Mouse (Mus musculus) MEL (cell line): ENCODE data around the gene Med8. TPM values are rescaled to one million over a fixed set of nuclear protein-coding genes. Genes with fewer than 3 reads are reported as not detected.

Experiments used
- DNase-seq: peaks from one replicate; pipeline ENCODE4 v3.0.0; 2011; ENCODE audit warnings: low read depth, low spot score
- H3K27ac ChIP-seq: 2 replicates; pipeline ENCODE4 v1.5.1; 2012; ENCODE audit warnings: low read depth, mild to moderate bottlenecking, control low read depth, low read length, moderate library complexity; ENCODE audit not compliant: control insufficient read depth
- H3K27me3 ChIP-seq, 2 experiments: fragments of 150-350 bp in 1 of 2; sonication (generic) in 1 of 2; 2 replicates each; pipeline ENCODE4 v1.6.1; 2012; ENCODE audit warnings: low read length in 2 of 2, mild to moderate bottlenecking in 2 of 2, improper control_type of control experiment in 1 of 2, moderate library complexity in 1 of 2; ENCODE audit not compliant: insufficient read depth in 2 of 2, control insufficient read depth in 1 of 2
- H3K36me3 ChIP-seq, 2 experiments: 2 replicates each; pipeline ENCODE4 v1.6.1; 2012 to 2014; ENCODE audit warnings: low read length in 2 of 2, improper control_type of control experiment in 1 of 2, inconsistent platforms in 1 of 2, mild to moderate bottlenecking in 1 of 2; ENCODE audit not compliant: insufficient read depth in 2 of 2, control insufficient read depth in 1 of 2
- H3K4me1 ChIP-seq, 2 experiments: fragments of 150-350 bp in 1 of 2; sonication (generic) in 1 of 2; 2 replicates each; pipeline ENCODE4 v1.6.1; 2012; ENCODE audit warnings: low read length in 2 of 2, improper control_type of control experiment in 1 of 2, mild to moderate bottlenecking in 1 of 2; ENCODE audit not compliant: insufficient read depth in 2 of 2, control insufficient read depth in 1 of 2
- H3K4me3 ChIP-seq, 2 experiments: fragments of 150-350 bp in 1 of 2; sonication (generic) in 1 of 2; 2 replicates each; pipeline ENCODE4 v1.5.1; 2012; ENCODE audit warnings: low read depth in 2 of 2, low read length in 2 of 2, mild to moderate bottlenecking in 2 of 2, moderate library complexity in 2 of 2, control low read depth in 1 of 2, improper control_type of control experiment in 1 of 2; ENCODE audit not compliant: control insufficient read depth in 1 of 2, insufficient read depth in 1 of 2
- H3K79me2 ChIP-seq: 2 replicates; pipeline ENCODE4 v1.6.1; 2012; ENCODE audit warnings: mild to moderate bottlenecking, low read length, moderate library complexity; ENCODE audit not compliant: control insufficient read depth, poor library complexity, insufficient read depth
- H3K9ac ChIP-seq: 2 replicates; pipeline ENCODE4 v1.6.1; 2012; ENCODE audit warnings: low read depth, mild to moderate bottlenecking, control low read depth, low read length, moderate library complexity; ENCODE audit not compliant: control insufficient read depth, poor library complexity, severe bottlenecking
- H3K9me3 ChIP-seq: fragments of 150-350 bp; sonication (generic); replicated peaks from 2 replicates; pipeline ENCODE4 v1.6.1; 2012; ENCODE audit warnings: mild to moderate bottlenecking, low read length, improper control_type of control experiment, moderate library complexity; ENCODE audit not compliant: insufficient read depth
- BHLHE40 ChIP-seq: IDR thresholded peaks from 2 replicates; pipeline ENCODE4 v1.6.1; 2012; ENCODE audit warnings: low read depth, mild to moderate bottlenecking, inconsistent platforms, low read length, improper control_type of control experiment, borderline replicate concordance
- CHD1 ChIP-seq: IDR thresholded peaks from 2 replicates; pipeline ENCODE4 v1.6.1; 2012; ENCODE audit warnings: low read depth, mild to moderate bottlenecking, inconsistent platforms, low read length, improper control_type of control experiment
- CHD2 ChIP-seq: IDR thresholded peaks from 2 replicates; pipeline ENCODE4 v1.6.1; 2011; ENCODE audit warnings: low read length, improper control_type of control experiment
- CTCF ChIP-seq, 3 experiments: IDR thresholded peaks in 2 of 3; conservative IDR thresholded peaks in 1 of 3; 2 replicates each; pipeline ENCODE4 v1.5.1; 2011 to 2012; ENCODE audit warnings: low read length in 3 of 3, low read depth in 2 of 3, mild to moderate bottlenecking in 2 of 3, improper control_type of control experiment in 1 of 3, inconsistent platforms in 1 of 3, mixed read lengths in 1 of 3, moderate library complexity in 1 of 3; ENCODE audit not compliant: control insufficient read depth in 1 of 3, insufficient read depth in 1 of 3, poor library complexity in 1 of 3, severe bottlenecking in 1 of 3
- E2F4 ChIP-seq: IDR thresholded peaks from 2 replicates; pipeline ENCODE4 v1.6.1; 2011; ENCODE audit warnings: low read depth, low read length, improper control_type of control experiment, borderline replicate concordance
- ELF1 ChIP-seq: IDR thresholded peaks from 2 replicates; pipeline ENCODE4 v1.6.1; 2014; ENCODE audit warnings: low read depth, mild to moderate bottlenecking, inconsistent platforms, low read length, improper control_type of control experiment, moderate library complexity
- EP300 ChIP-seq, 2 experiments: IDR thresholded peaks; 2 replicates each; pipeline ENCODE4 v1.6.1; 2011; ENCODE audit warnings: improper control_type of control experiment in 2 of 2, low read length in 2 of 2, low read depth in 1 of 2, mild to moderate bottlenecking in 1 of 2
- ETS1 ChIP-seq: IDR thresholded peaks from 2 replicates; pipeline ENCODE4 v1.6.1; 2012; ENCODE audit warnings: low read depth, mild to moderate bottlenecking, inconsistent platforms, low read length, improper control_type of control experiment, moderate library complexity
- GABPA ChIP-seq: IDR thresholded peaks from 2 replicates; pipeline ENCODE4 v1.6.1; 2012; ENCODE audit warnings: low read depth, mild to moderate bottlenecking, inconsistent platforms, low read length, improper control_type of control experiment, moderate library complexity
- GATA1 ChIP-seq: IDR thresholded peaks from 2 replicates; pipeline ENCODE4 v1.6.1; 2011; ENCODE audit warnings: low read depth, low read length, improper control_type of control experiment
- HCFC1 ChIP-seq: IDR thresholded peaks from 2 replicates; pipeline ENCODE4 v1.6.1; 2012; ENCODE audit warnings: low read depth, mild to moderate bottlenecking, inconsistent platforms, low read length, improper control_type of control experiment, moderate library complexity
- JUND ChIP-seq: IDR thresholded peaks from 2 replicates; pipeline ENCODE4 v1.6.1; 2011; ENCODE audit warnings: low read depth, mild to moderate bottlenecking, improper control_type of control experiment, low read length
- KAT2A ChIP-seq: conservative IDR thresholded peaks from 2 replicates; pipeline ENCODE4 v1.6.1; 2012; ENCODE audit warnings: low read depth, low read length, improper control_type of control experiment, inconsistent platforms
- MAFK ChIP-seq: IDR thresholded peaks from 2 replicates; pipeline ENCODE4 v1.6.1; 2011; ENCODE audit warnings: low read depth, mild to moderate bottlenecking, low read length, improper control_type of control experiment, borderline replicate concordance
- MAX ChIP-seq: IDR thresholded peaks from 2 replicates; pipeline ENCODE4 v1.6.1; 2011; ENCODE audit warnings: low read length, improper control_type of control experiment
- MEF2A ChIP-seq: IDR thresholded peaks from 2 replicates; pipeline ENCODE4 v1.6.1; 2014; ENCODE audit warnings: low read depth, mild to moderate bottlenecking, inconsistent platforms, low read length, improper control_type of control experiment; ENCODE audit not compliant: poor library complexity, insufficient replicate concordance, severe bottlenecking; ENCODE audit errors: extremely low read depth
- MXI1 ChIP-seq: IDR thresholded peaks from 2 replicates; pipeline ENCODE4 v1.6.1; 2011; ENCODE audit warnings: mild to moderate bottlenecking, low read depth, low read length, improper control_type of control experiment
- MYB ChIP-seq: IDR thresholded peaks from 2 replicates; pipeline ENCODE4 v1.6.1; 2011; ENCODE audit warnings: mild to moderate bottlenecking, low read depth, low read length, improper control_type of control experiment
- MYC ChIP-seq: IDR thresholded peaks from 2 replicates; pipeline ENCODE4 v1.6.1; 2011; ENCODE audit warnings: low read depth, mild to moderate bottlenecking, low read length, improper control_type of control experiment, moderate library complexity
- NELFE ChIP-seq: IDR thresholded peaks from 2 replicates; pipeline ENCODE4 v1.6.1; 2011; ENCODE audit warnings: low read depth, low read length, improper control_type of control experiment
- NRF1 ChIP-seq: IDR thresholded peaks from 2 replicates; pipeline ENCODE4 v1.6.1; 2014; ENCODE audit warnings: low read depth, mild to moderate bottlenecking, inconsistent platforms, low read length, improper control_type of control experiment, moderate library complexity; ENCODE audit not compliant: poor library complexity, insufficient read depth, severe bottlenecking
- POLR2A ChIP-seq, 2 experiments: IDR thresholded peaks; 2 replicates each; pipeline ENCODE4 v1.6.1; 2011 to 2012; ENCODE audit warnings: low read length in 2 of 2, mild to moderate bottlenecking in 2 of 2, control low read depth in 1 of 2, improper control_type of control experiment in 1 of 2, low read depth in 1 of 2, moderate library complexity in 1 of 2; ENCODE audit not compliant: control insufficient read depth in 1 of 2, insufficient read depth in 1 of 2, poor library complexity in 1 of 2
- POLR2AphosphoS5 ChIP-seq: IDR thresholded peaks from 2 replicates; pipeline ENCODE4 v1.6.1; 2012; ENCODE audit warnings: low read depth, borderline replicate concordance, mild to moderate bottlenecking, inconsistent platforms, low read length, moderate library complexity, mixed read lengths
- RAD21 ChIP-seq: IDR thresholded peaks from 2 replicates; pipeline ENCODE4 v1.6.1; 2011; ENCODE audit warnings: mild to moderate bottlenecking, low read depth, low read length, improper control_type of control experiment
- RCOR1 ChIP-seq: IDR thresholded peaks from 2 replicates; pipeline ENCODE4 v1.6.1; 2012; ENCODE audit warnings: low read depth, mild to moderate bottlenecking, inconsistent platforms, low read length, improper control_type of control experiment
- SIN3A ChIP-seq: IDR thresholded peaks from 2 replicates; pipeline ENCODE4 v1.6.1; 2012; ENCODE audit warnings: low read length, improper control_type of control experiment, inconsistent platforms
- SMC3 ChIP-seq: IDR thresholded peaks from 2 replicates; pipeline ENCODE4 v1.6.1; 2011; ENCODE audit warnings: low read depth, low read length, improper control_type of control experiment
- TAL1 ChIP-seq: IDR thresholded peaks from 2 replicates; pipeline ENCODE4 v1.6.1; 2012; ENCODE audit warnings: mild to moderate bottlenecking, inconsistent platforms, low read length, moderate library complexity, mixed read lengths
- TBP ChIP-seq: IDR thresholded peaks from 2 replicates; pipeline ENCODE4 v1.8.0; 2011; ENCODE audit warnings: low read depth, low read length, improper control_type of control experiment
- TCF12 ChIP-seq: IDR thresholded peaks from 2 replicates; pipeline ENCODE4 v1.6.1; 2014; ENCODE audit warnings: low read depth, mild to moderate bottlenecking, inconsistent platforms, low read length, improper control_type of control experiment, moderate library complexity
- UBTF ChIP-seq: IDR thresholded peaks from 2 replicates; pipeline ENCODE4 v1.6.1; 2012; ENCODE audit warnings: low read depth, mild to moderate bottlenecking, inconsistent platforms, low read length, improper control_type of control experiment, moderate library complexity, borderline replicate concordance; ENCODE audit not compliant: insufficient read depth
- USF1 ChIP-seq: IDR thresholded peaks from 2 replicates; pipeline ENCODE4 v1.6.1; 2014; ENCODE audit warnings: low read depth, mild to moderate bottlenecking, inconsistent platforms, low read length, improper control_type of control experiment, moderate library complexity
- USF2 ChIP-seq, 2 experiments: IDR thresholded peaks; 2 replicates each; pipeline ENCODE4 v1.6.1; 2011 to 2012; ENCODE audit warnings: improper control_type of control experiment in 2 of 2, low read length in 2 of 2, borderline replicate concordance in 1 of 2, inconsistent platforms in 1 of 2, low read depth in 1 of 2, mild to moderate bottlenecking in 1 of 2; ENCODE audit not compliant: insufficient read depth in 1 of 2
- ZC3H11A ChIP-seq: IDR thresholded peaks from 2 replicates; pipeline ENCODE4 v1.6.1; 2012; ENCODE audit warnings: low read depth, mild to moderate bottlenecking, inconsistent platforms, low read length, improper control_type of control experiment
- ZKSCAN1 ChIP-seq: IDR thresholded peaks from 2 replicates; pipeline ENCODE4 v1.6.1; 2012; ENCODE audit warnings: low read depth, mild to moderate bottlenecking, inconsistent platforms, low read length, improper control_type of control experiment, moderate library complexity
- ZMIZ1 ChIP-seq: IDR thresholded peaks from 2 replicates; pipeline ENCODE4 v1.6.1; 2012; ENCODE audit warnings: low read depth, mild to moderate bottlenecking, inconsistent platforms, low read length, improper control_type of control experiment, moderate library complexity
- polyA plus RNA-seq, 2 experiments: library from polyadenylated mRNA; stranded (reverse) in 1 of 2; unstranded in 1 of 2; fragments of >175 nt in 1 of 2; fragments of >200 nt in 1 of 2; gene quantifications; 2 replicates each; pipeline versions ENCODE4 v1.2.1 to v1.2.4; 2012; ENCODE audit warnings: low replicate concordance in 2 of 2, low read depth in 1 of 2; ENCODE audit not compliant: insufficient read length in 2 of 2, insufficient read depth in 1 of 2, missing spikeins in 1 of 2
- total RNA-seq: library from RNA; depleted of rRNA; stranded (reverse); fragments of 300-350 nt; gene quantifications from 2 replicates; pipeline ENCODE4 v1.2.3, GENCODE M21; 2012

The Med8 gene
- total and polyA plus RNA-seq, 3 experiments = 84.2 to 159 (median 134) TPM

DNA sequence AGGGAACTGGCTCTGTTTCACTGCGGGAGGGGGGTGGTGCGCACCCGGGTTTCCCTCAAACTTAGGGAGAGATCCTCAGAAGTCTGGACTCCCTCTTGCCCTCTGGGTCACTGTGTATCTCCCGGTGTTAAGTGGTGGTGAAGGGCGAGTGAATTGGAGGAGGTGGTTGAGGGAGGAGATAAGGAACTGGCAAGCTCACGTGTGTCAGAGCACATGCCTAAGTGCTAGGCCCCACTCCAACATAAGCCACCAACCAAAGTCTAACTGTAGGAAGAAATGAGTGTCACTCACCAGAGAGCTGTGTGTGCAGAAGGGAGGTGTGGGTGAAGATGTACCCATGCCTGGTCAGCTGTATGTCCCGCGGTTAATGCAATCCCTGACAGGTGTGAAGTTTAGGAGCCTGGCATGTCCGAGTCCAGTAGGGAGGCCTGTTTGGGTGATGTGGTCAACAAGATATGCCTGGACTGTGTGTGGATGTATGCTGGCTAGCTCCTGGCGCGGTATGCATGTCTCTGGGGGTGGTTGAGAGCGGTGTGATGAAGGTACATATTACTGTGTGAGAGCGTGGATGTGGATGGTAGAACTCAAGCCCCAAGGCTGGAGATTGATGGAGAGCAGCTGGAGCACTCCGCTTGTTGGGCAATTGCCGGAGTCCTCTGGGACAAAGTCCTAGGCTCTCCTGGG is 19.5 kb downstream of the Med8 start:
- Histone ChIP-seq H3K9ac (peak overlapping the region; percentile 96), H3K9me3 (no peaks in the 10 kb centered on the region), H3K27me3 (no peaks in the 10 kb centered on the region), H3K4me1 (peaks cover 18 to 44% of the 10 kb centered on the region in 2 experiments), H3K79me2 (peaks cover 35% of the 10 kb centered on the region), H3K36me3 (peaks cover 2 to 38% of the 10 kb centered on the region in 2 experiments; a peak in 3 of 4 replicates), H3K4me3 (peak overlapping the region; percentile 95 to 96), H3K27ac (peak overlapping the region; percentile 85)
- DNase-seq = peak; percentile 80
- TF ChIP-seq GABPA = no peak
- no peak for TF ChIP-seq JUND
- no peak for TF ChIP-seq MEF2A
- no peak for TF ChIP-seq USF2 (IDR thresholded peaks at IDR 0.05; ENCODE audit: borderline replicate concordance in 1 of 2, insufficient read depth in 1 of 2, low read depth in 1 of 2, low read length in 2 of 2)
- no peak for TF ChIP-seq SMC3
- TF ChIP-seq RCOR1 = 0 out of 2 replicates have a peak, but pooled peaks have one; percentile 8
- TF ChIP-seq HCFC1 = 0 out of 2 replicates have a peak, but pooled peaks have one; percentile 43
- no peak for TF ChIP-seq ZKSCAN1
- TF ChIP-seq CHD2 = no peak
- TF ChIP-seq GATA1 = peak; percentile 65
- no peak; the same call in 1 of the 2 replicates for TF ChIP-seq POLR2AphosphoS5
- TF ChIP-seq TCF12 = peak; percentile 55; the same call in 1 of the 2 replicates
- TF ChIP-seq ZC3H11A = no peak
- no peak for TF ChIP-seq CHD1
- peak; percentile 65 for TF ChIP-seq TBP
- TF ChIP-seq RAD21 = no peak
- TF ChIP-seq TAL1 = no peak
- TF ChIP-seq ETS1 = peak; percentile 56
- TF ChIP-seq SIN3A = peak; percentile 92
- no peak for TF ChIP-seq NRF1
- TF ChIP-seq MAX = peak; percentile 97
- TF ChIP-seq MYC = peak; percentile 99
- TF ChIP-seq UBTF = no peak
- no peak for TF ChIP-seq CTCF (IDR thresholded peaks at IDR 0.05 in 2 of 3, conservative IDR thresholded peaks at IDR 0.05 in 1 of 3; ENCODE audit: control insufficient read depth in 1 of 3, insufficient read depth in 1 of 3, low read depth in 2 of 3, low read length in 3 of 3, poor library complexity in 1 of 3, severe bottlenecking in 1 of 3)
- peak; percentile 20 to 71; a peak in 2 of 4 replicates for TF ChIP-seq POLR2A (IDR thresholded peaks at IDR 0.05; ENCODE audit: control insufficient read depth in 1 of 2, insufficient read depth in 1 of 2, low read depth in 1 of 2, low read length in 2 of 2, poor library complexity in 1 of 2)
- no peak for TF ChIP-seq E2F4
- no peak for TF ChIP-seq MAFK
- TF ChIP-seq KAT2A = peak; percentile 44; the same call in 1 of the 2 replicates
- TF ChIP-seq USF1 = peak; percentile 82
- peak; percentile 96 for TF ChIP-seq BHLHE40
- TF ChIP-seq MYB = no peak
- peak; percentile 17; the same call in 1 of the 2 replicates for TF ChIP-seq ZMIZ1
- peak in 1 of 2 experiments; percentile 51; a peak in 2 of 4 replicates for TF ChIP-seq EP300 (IDR thresholded peaks at IDR 0.05; ENCODE audit: low read depth in 1 of 2, low read length in 2 of 2)
- TF ChIP-seq ELF1 = no peak
- TF ChIP-seq MXI1 = peak; percentile 99
- no peak; the same call in 1 of the 2 replicates for TF ChIP-seq NELFE
